Mouse (Mus musculus): ENCODE measurements around the gene Rpn2. TPM values are rescaled to one million over a fixed set of nuclear protein-coding genes. Genes with fewer than 3 reads are reported as not detected.

Rpn2 gene
- 192 and 197 TPM in 2 replicates for polyA plus RNA-seq (2021; fragmentation: Nextera tagmentation)
- long read RNA-seq, experiment 1, transcript Rpn2-202 (17 exons, 2,756 nt): major isoform, 144 of 476 reads
- long read RNA-seq, experiment 1, transcript Rpn2-205 (17 exons, 1,944 nt): minor isoform, 11 of 476 reads
- long read RNA-seq, experiment 1, partial matches to known transcripts: 71 of 476 reads
- long read RNA-seq, experiment 1, other reads (novel, unspliced or antisense): 250 of 476 reads
- long read RNA-seq, experiment 2, transcript Rpn2-202 (17 exons, 2,756 nt): major isoform, 461 of 1,562 reads
- long read RNA-seq, experiment 2, transcript Rpn2-205 (17 exons, 1,944 nt): minor isoform, 31 of 1,562 reads
- long read RNA-seq, experiment 2, partial matches to known transcripts: 58 of 1,562 reads
- long read RNA-seq, experiment 2, other reads (novel, unspliced or antisense): 1,012 of 1,562 reads

GRCm38 (mm10) chr2:157278717-157279415, at the start of gene Rpn2:
Rpn2 (plus strand) TSS chr2:157279017.

DNA sequence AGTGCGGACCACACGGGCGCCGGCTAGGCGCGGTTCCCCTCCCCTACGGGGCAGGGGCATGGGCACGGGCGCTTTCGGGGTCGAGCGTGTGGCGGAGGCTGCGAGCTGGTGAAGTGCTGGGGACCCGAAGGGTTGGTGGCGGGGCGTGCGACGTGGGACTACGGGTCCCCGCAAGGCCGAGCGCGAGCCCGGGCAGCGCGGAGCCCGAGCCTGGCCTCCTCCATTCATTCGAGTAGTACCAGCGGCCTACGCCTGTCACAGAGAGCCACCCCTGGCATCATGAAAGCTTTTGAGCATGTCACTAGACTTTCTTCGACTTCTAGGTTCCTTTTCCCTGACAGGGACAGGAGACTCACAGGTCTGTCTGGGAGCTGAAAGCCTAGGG, 591 bp downstream of the Rpn2 start, which contains the start of gene Mroh8:
TSS of gene Mroh8 (minus strand) at position 134 of the 385 bp plus-strand sequence.

DNA sequence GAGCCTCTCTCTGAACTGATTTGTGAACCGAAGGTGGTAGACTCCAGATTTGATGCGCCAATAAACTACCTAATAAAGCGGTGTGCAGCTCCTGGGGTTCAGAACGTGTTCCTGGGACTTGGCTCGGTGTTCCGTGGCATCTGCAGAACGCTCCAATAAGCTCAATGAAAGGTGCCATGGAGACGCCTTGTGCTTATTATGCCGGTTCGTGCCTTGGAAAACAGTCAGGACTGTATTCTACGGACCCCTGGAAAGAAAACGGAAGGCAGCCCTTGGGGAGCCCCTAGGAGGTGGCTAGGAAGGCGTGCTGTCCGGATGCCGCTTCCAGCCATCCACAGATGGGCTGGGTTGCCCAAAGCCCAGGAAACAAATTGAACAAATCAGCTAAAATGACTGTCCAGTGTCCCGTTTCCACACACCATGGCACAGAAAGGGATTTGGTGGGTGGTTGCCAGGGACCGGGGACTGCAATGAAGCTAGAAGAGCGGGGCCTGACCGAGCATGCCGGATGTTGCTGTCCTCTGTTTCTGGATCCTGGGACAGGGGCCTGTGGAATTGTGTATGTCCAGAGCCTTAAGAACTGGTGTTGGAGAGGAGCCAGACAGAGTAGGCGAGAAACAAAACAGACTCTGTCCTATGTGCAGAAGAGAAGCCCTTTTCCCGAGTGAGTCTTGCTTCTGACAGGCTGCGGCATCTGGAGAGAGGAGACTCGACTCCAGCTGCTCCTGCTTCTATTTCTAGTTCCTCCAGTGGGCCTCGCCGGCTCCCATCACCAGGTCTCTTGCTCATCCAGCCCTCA, 68.7 kb downstream of the Rpn2 start, which contains the start of gene Ghrh:
TSS of gene Ghrh (minus strand) at position 146 of the 799 bp plus-strand sequence.

GRCm38 (mm10) chr2:157367184-157367893, 88.5 kb downstream of the Rpn2 start, which contains the start of gene Manbal:
Manbal (plus strand) TSS chr2:157367594.

Other genes with a start within 250 kb of the Rpn2 start
- 2.7 and 3.1 TPM in 2 replicates for gene Soga1, start 199.8 kb upstream of the Rpn2 start, polyA plus RNA-seq (2021; fragmentation: Nextera tagmentation)
- not detected in 2 replicates for gene Tldc2, start 192.0 kb upstream of the Rpn2 start, polyA plus RNA-seq (2021; fragmentation: Nextera tagmentation)
- gene Samhd1, start 143.8 kb upstream of the Rpn2 start, polyA plus RNA-seq (2021; fragmentation: Nextera tagmentation): 2.9 and 4.2 TPM in 2 replicates
- gene Rbl1, start 74.5 kb upstream of the Rpn2 start, polyA plus RNA-seq (2021; fragmentation: Nextera tagmentation): 0.60 and 0.72 TPM in 2 replicates
- 0.24 and 0.26 TPM in 2 replicates for gene Mroh8, start 532 bp downstream of the Rpn2 start, polyA plus RNA-seq (2021; fragmentation: Nextera tagmentation)
- gene Ghrh, start 68.5 kb downstream of the Rpn2 start, polyA plus RNA-seq (2021; fragmentation: Nextera tagmentation): 0.34 and 0.92 TPM in 2 replicates
- 99.7 and 105 TPM in 2 replicates for gene Manbal, start 88.6 kb downstream of the Rpn2 start, polyA plus RNA-seq (2021; fragmentation: Nextera tagmentation)
- gene Src, start 139.4 kb downstream of the Rpn2 start, polyA plus RNA-seq (2021; fragmentation: Nextera tagmentation): 18.0 and 21.3 TPM in 2 replicates

All from layer of hippocampus, adult 6 months (tissue).